Mouse (Mus musculus) liver, embryonic 14.5 days (tissue): ENCODE results near the gene Fcrl5.

Experiments used
- CTCF ChIP-seq: IDR thresholded peaks from 2 replicates; pipeline ENCODE4 v1.5.1; 2016; ENCODE audit warnings: antibody characterized with exemption, low read depth, control low read depth
- EP300 ChIP-seq: IDR thresholded peaks from 2 replicates; pipeline ENCODE4 v1.6.1; 2016; ENCODE audit warnings: antibody characterized with exemption, low read depth

GRCm38 (mm10) chr3:87410605-87411004 lies 25.0 kb upstream of the Fcrl5 start:
- no peak for TF ChIP-seq CTCF
- TF ChIP-seq EP300, result no peak
